Mouse (Mus musculus): ENCODE results near the gene Dock4. TPM values are rescaled to one million over a fixed set of nuclear protein-coding genes. Genes with fewer than 3 reads are reported as not detected.

The Dock4 gene
- polyA plus RNA-seq, 1 experiment from 2014 or later: 34.3 TPM

DNA sequence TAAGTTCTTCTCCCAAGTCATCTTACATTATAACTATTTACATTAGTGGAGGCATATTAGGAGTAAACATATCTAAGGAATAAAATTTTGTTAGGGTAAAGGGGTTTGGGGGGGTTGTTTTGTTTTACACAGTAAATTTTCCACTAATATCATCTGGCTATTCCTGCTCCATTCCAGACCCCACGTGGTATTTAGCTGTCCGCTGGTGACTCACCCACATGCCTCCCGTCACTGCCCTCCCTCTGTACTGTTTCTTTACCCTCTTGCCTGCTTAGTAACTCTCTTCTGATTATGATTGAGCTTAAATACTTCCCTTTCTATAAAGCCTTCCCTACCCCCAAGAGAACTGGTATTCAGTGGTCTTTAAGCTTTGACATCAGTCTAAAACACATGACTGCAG, 266.5 kb downstream of the Dock4 start:
- Histone ChIP-seq H3K36me3 (ENCODE audit: control insufficient read depth, insufficient read depth, low read length) (peaks cover 7% of the 10 kb centered on the region), H3K4me1 (ENCODE audit: control insufficient read depth, insufficient read depth, low read length) (no peaks in the 10 kb centered on the region), H3K9ac (replicated peaks; ENCODE audit: low read length) (no peak overlapping the region), H3K4me2 (ENCODE audit: low read length) (no peak overlapping the region), H3K27ac (replicated peaks; ENCODE audit: low read depth, low read length) (no peak overlapping the region), H3K9me3 (ENCODE audit: control insufficient read depth, low read length) (no peaks in the 10 kb centered on the region), H3K4me3 (replicated peaks; ENCODE audit: low read depth, low read length) (no peak overlapping the region), H3K27me3 (ENCODE audit: control insufficient read depth, insufficient read depth, low read length) (no peaks in the 10 kb centered on the region)
- ATAC-seq (ENCODE audit: low FRiP score, low TSS enrichment): no peak
- WGBS: 82% methylated on average over 3 of the region's 3 CpGs
- DNase-seq: no peak

DNA sequence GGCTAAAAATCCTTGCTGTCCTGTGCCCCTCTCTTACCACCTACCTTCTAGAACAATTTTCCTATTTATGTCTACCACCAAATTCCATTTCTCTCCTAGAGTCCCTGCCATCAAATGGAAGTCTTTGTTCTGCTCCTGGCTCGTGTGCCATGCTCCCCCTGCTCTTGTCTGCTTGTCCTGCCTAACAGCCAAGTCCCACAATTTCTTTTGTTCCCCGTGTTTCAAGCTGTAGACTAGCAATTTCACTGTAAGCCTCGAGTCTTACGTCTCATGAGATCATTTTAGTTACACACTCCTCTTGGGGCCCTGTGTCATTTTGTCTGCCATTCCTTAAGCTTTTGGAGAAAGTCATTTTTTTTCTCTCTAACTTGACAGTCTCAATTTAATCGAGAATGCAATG, 268.5 kb downstream of the Dock4 start:
- H3K4me3 ChIP-seq (replicated peaks; ENCODE audit: low read depth, low read length): no peak overlapping the region
- WGBS: 38% methylated on average over 5 of the region's 5 CpGs
- no peak overlapping the region for H3K9ac ChIP-seq (replicated peaks; ENCODE audit: low read length)
- peaks cover 7% of the 10 kb centered on the region for H3K36me3 ChIP-seq (ENCODE audit: control insufficient read depth, insufficient read depth, low read length)
- no peak overlapping the region for H3K4me2 ChIP-seq (ENCODE audit: low read length)
- no peaks in the 10 kb centered on the region for H3K9me3 ChIP-seq (ENCODE audit: control insufficient read depth, low read length)
- ATAC-seq (ENCODE audit: low FRiP score, low TSS enrichment) (no peak), DNase-seq (no peak)
- H3K27me3 ChIP-seq (ENCODE audit: control insufficient read depth, insufficient read depth, low read length): no peaks in the 10 kb centered on the region
- H3K4me1 ChIP-seq (ENCODE audit: control insufficient read depth, insufficient read depth, low read length): no peaks in the 10 kb centered on the region
- no peak overlapping the region for H3K27ac ChIP-seq (replicated peaks; ENCODE audit: low read depth, low read length)

DNA sequence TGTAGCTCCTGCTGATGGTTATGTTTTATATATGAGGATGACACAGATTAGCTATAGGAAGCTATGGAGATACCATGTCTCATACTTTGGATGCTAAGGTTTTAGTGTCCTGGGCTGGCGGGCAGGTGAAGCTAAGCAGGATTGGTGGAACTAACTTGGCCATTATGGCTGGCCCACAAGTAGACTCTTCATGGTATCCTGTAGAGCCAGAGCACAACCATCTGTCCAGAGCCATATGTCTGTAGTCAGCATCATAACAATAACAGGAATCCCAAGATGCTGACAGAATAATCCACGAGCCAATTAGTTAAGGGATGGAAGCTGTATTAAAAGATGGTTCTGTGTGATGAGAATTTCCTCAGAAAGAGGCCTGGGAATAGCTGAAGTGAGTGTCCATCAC, 269.4 kb downstream of the Dock4 start:
- H3K4me1 ChIP-seq (ENCODE audit: control insufficient read depth, insufficient read depth, low read length): no peaks in the 10 kb centered on the region
- ATAC-seq (ENCODE audit: low FRiP score, low TSS enrichment) (no peak), DNase-seq (no peak)
- 92% methylated on average over 2 of the region's 2 CpGs for WGBS
- H3K36me3 ChIP-seq (ENCODE audit: control insufficient read depth, insufficient read depth, low read length): peaks cover 7% of the 10 kb centered on the region
- no peak overlapping the region for H3K4me2 ChIP-seq (ENCODE audit: low read length)
- H3K27ac ChIP-seq (replicated peaks; ENCODE audit: low read depth, low read length): no peak overlapping the region
- H3K27me3 ChIP-seq (ENCODE audit: control insufficient read depth, insufficient read depth, low read length): no peaks in the 10 kb centered on the region
- H3K4me3 ChIP-seq (replicated peaks; ENCODE audit: low read depth, low read length): no peak overlapping the region
- peaks cover 4% of the 10 kb centered on the region; the same call in 1 of the 2 replicates for H3K9me3 ChIP-seq (ENCODE audit: control insufficient read depth, low read length)
- no peak overlapping the region for H3K9ac ChIP-seq (replicated peaks; ENCODE audit: low read length)

DNA sequence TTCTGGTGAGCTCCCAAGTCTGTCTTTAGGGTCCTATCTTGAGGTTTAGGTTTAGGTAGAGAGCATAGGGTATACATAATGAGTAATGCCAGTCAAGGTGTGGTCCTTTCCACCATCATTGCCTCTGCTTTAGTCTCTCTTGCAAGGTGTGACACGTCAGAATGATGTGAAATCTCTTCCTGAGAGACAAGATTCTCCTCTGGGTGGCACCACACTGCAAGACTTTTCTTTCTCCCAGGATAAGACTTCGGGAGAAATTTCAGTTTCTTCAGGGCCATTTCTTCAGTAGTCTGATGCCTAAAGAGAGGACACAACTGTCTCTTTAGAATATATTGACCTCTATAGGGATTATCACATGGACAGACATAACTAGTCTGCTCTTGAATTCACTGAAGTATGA, 282.6 kb downstream of the Dock4 start:
- H3K27me3 ChIP-seq (ENCODE audit: control insufficient read depth, insufficient read depth, low read length): no peaks in the 10 kb centered on the region
- H3K27ac ChIP-seq (replicated peaks; ENCODE audit: low read depth, low read length): no peak overlapping the region
- ATAC-seq (ENCODE audit: low FRiP score, low TSS enrichment) (no peak), DNase-seq (no peak)
- WGBS: 83% methylated on average over 2 of the region's 2 CpGs
- H3K9me3 ChIP-seq (ENCODE audit: control insufficient read depth, low read length): no peaks in the 10 kb centered on the region
- H3K36me3 ChIP-seq (ENCODE audit: control insufficient read depth, insufficient read depth, low read length): peaks cover 13% of the 10 kb centered on the region
- H3K4me1 ChIP-seq (ENCODE audit: control insufficient read depth, insufficient read depth, low read length): no peaks in the 10 kb centered on the region
- no peak overlapping the region for H3K4me3 ChIP-seq (replicated peaks; ENCODE audit: low read depth, low read length)
- no peak overlapping the region for H3K4me2 ChIP-seq (ENCODE audit: low read length)
- H3K9ac ChIP-seq (replicated peaks; ENCODE audit: low read length): no peak overlapping the region

DNA sequence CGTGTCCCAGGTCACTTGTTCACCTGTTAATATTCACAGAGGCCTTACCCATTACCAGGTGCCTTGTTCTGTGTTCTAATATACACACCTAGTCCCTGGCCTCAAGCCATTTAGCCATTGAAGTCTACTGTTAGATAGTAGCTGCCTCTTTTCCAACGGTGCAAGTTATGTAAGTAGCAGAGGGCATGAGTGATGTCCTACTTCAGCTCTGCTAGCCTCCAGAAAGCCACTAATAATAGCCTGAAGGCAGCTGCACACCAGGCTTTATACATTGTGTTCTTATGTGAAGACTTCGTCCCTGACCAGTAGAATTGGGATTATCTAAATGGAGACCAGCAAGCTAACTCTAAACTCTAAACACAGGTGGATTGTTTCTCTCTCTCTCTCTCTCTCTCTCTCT, 285.0 kb downstream of the Dock4 start:
- H3K9me3 ChIP-seq (ENCODE audit: control insufficient read depth, low read length): no peaks in the 10 kb centered on the region
- ATAC-seq (ENCODE audit: low FRiP score, low TSS enrichment) (no peak), DNase-seq (no peak)
- H3K27me3 ChIP-seq (ENCODE audit: control insufficient read depth, insufficient read depth, low read length): no peaks in the 10 kb centered on the region
- no peak overlapping the region for H3K4me2 ChIP-seq (ENCODE audit: low read length)
- H3K9ac ChIP-seq (replicated peaks; ENCODE audit: low read length): no peak overlapping the region
- H3K4me1 ChIP-seq (ENCODE audit: control insufficient read depth, insufficient read depth, low read length): no peaks in the 10 kb centered on the region
- peaks cover 15% of the 10 kb centered on the region for H3K36me3 ChIP-seq (ENCODE audit: control insufficient read depth, insufficient read depth, low read length)
- H3K27ac ChIP-seq (replicated peaks; ENCODE audit: low read depth, low read length): no peak overlapping the region
- 84% methylated on average over 3 of the region's 3 CpGs for WGBS
- no peak overlapping the region for H3K4me3 ChIP-seq (replicated peaks; ENCODE audit: low read depth, low read length)

DNA sequence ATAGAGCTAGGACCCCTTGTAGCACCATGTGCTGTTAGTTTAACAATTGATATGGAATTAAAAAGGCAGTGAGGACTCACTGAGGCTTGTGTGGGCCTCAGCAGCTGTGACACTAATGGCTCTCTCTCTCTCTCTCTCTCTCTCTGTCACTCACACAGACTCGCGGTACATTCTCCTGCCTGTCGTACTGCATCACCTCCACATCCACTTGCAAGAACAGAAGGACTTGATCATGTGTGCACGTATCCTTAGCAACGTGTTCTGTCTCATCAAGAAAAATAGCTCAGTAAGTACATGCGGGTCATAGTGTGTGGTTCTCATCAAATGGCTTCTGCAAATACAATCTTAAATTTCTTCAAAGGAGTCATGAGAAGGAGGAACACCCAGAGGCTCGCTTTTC, 299.7 kb downstream of the Dock4 start:
- H3K4me3 ChIP-seq (replicated peaks; ENCODE audit: low read depth, low read length): no peak overlapping the region
- no peaks in the 10 kb centered on the region for H3K27me3 ChIP-seq (ENCODE audit: control insufficient read depth, insufficient read depth, low read length)
- DNase-seq (no peak), ATAC-seq (ENCODE audit: low FRiP score, low TSS enrichment) (no peak)
- H3K4me2 ChIP-seq (ENCODE audit: low read length): no peak overlapping the region
- H3K9ac ChIP-seq (replicated peaks; ENCODE audit: low read length): no peak overlapping the region
- no peaks in the 10 kb centered on the region for H3K4me1 ChIP-seq (ENCODE audit: control insufficient read depth, insufficient read depth, low read length)
- H3K27ac ChIP-seq (replicated peaks; ENCODE audit: low read depth, low read length): no peak overlapping the region
- H3K36me3 ChIP-seq (ENCODE audit: control insufficient read depth, insufficient read depth, low read length): peaks cover 16% of the 10 kb centered on the region; the same call in 1 of the 2 replicates
- H3K9me3 ChIP-seq (ENCODE audit: control insufficient read depth, low read length): no peaks in the 10 kb centered on the region
- WGBS: 76% methylated on average over 7 of the region's 7 CpGs

DNA sequence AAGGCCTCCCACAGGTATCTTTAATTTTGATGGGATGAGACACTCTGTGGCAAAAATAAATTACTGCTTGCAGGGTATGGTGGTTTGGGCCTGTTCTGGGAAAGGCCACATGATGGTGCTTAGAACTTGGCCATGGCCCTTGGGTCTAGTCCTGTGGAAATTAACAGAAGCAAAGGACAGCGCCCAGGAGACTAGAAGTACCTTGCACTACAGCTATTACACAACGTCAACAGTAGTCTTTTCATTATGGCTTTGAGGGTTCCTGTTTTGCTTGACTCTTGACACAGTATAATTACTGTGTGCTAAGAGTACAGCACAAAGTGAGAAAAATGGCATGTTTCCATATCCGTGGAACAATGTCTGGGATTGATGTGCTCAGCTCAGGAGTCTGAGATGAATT, 300.3 kb downstream of the Dock4 start:
- H3K4me3 ChIP-seq (replicated peaks; ENCODE audit: low read depth, low read length): no peak overlapping the region
- ATAC-seq (ENCODE audit: low FRiP score, low TSS enrichment) (no peak), DNase-seq (no peak)
- no peak overlapping the region for H3K9ac ChIP-seq (replicated peaks; ENCODE audit: low read length)
- no peaks in the 10 kb centered on the region for H3K4me1 ChIP-seq (ENCODE audit: control insufficient read depth, insufficient read depth, low read length)
- H3K36me3 ChIP-seq (ENCODE audit: control insufficient read depth, insufficient read depth, low read length): peaks cover 19% of the 10 kb centered on the region; the same call in 1 of the 2 replicates
- no peaks in the 10 kb centered on the region for H3K9me3 ChIP-seq (ENCODE audit: control insufficient read depth, low read length)
- H3K4me2 ChIP-seq (ENCODE audit: low read length): no peak overlapping the region
- no peaks in the 10 kb centered on the region for H3K27me3 ChIP-seq (ENCODE audit: control insufficient read depth, insufficient read depth, low read length)
- 89% methylated on average over 3 of the region's 3 CpGs for WGBS
- H3K27ac ChIP-seq (replicated peaks; ENCODE audit: low read depth, low read length): no peak overlapping the region

DNA sequence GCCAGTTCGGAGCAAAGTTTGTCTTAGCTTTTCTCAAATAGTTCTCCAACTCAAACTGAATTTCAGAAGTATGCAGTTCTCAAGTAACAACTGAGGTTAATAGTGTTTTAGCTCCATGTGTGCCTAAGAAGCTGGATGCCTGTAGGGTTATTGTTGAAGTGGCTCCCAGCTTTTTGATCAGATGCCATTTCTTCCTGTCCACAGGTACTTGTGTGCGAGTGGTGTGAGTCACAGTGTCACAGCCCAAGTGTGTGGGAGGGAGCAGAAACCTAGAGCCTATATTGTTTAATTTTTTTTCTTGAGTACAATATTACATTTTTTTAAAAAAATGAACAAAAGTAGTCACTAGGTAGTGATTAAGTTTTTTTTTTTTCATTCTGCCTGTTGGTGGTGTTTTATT, 313.5 kb downstream of the Dock4 start:
- Histone ChIP-seq H3K27me3 (ENCODE audit: control insufficient read depth, insufficient read depth, low read length) (no peaks in the 10 kb centered on the region), H3K4me3 (replicated peaks; ENCODE audit: low read depth, low read length) (no peak overlapping the region), H3K36me3 (ENCODE audit: control insufficient read depth, insufficient read depth, low read length) (0 out of 2 replicates have a peak, but pooled peaks cover 4% of the 10 kb centered on the region), H3K9ac (replicated peaks; ENCODE audit: low read length) (no peak overlapping the region), H3K4me1 (ENCODE audit: control insufficient read depth, insufficient read depth, low read length) (no peaks in the 10 kb centered on the region), H3K9me3 (ENCODE audit: control insufficient read depth, low read length) (no peaks in the 10 kb centered on the region), H3K4me2 (ENCODE audit: low read length) (no peak overlapping the region), H3K27ac (replicated peaks; ENCODE audit: low read depth, low read length) (no peak overlapping the region)
- DNase-seq (no peak), ATAC-seq (ENCODE audit: low FRiP score, low TSS enrichment) (no peak)
- WGBS: 93% methylated on average over 2 of the region's 2 CpGs

DNA sequence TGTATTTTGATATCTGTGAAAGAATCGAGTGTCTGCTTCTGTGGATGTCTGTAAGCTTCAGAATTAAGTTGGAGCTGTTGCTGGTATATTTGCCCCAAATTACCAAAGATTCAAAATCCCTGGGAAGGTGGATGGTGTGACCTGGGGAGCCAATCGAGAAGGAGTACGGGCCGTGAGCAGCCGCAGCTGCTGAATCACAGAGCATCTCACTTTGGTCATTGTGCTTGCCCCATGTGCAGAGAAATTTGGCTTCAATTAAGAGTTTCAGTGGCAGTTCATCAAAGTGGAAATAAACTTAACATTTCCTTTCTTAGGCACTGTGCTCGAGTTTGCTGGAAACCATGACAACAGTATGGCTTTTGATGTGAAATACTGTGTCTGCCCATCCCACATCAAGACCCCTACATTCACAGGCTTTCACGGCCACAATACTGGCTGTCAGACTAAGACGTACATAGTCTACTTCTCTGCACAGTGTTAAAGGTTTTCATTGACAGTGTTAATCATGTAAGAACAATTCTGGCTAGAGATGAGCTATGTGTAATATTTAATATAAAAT, 321.6 kb downstream of the Dock4 start:
- Histone ChIP-seq H3K9ac (replicated peaks; ENCODE audit: low read length) (no peak overlapping the region), H3K27ac (replicated peaks; ENCODE audit: low read depth, low read length) (no peak overlapping the region), H3K36me3 (ENCODE audit: control insufficient read depth, insufficient read depth, low read length) (peaks cover 8% of the 10 kb centered on the region; the same call in 1 of the 2 replicates), H3K9me3 (ENCODE audit: control insufficient read depth, low read length) (no peaks in the 10 kb centered on the region), H3K4me1 (ENCODE audit: control insufficient read depth, insufficient read depth, low read length) (no peaks in the 10 kb centered on the region), H3K27me3 (ENCODE audit: control insufficient read depth, insufficient read depth, low read length) (no peaks in the 10 kb centered on the region), H3K4me2 (ENCODE audit: low read length) (no peak overlapping the region), H3K4me3 (replicated peaks; ENCODE audit: low read depth, low read length) (no peak overlapping the region)
- DNase-seq (no peak), ATAC-seq (ENCODE audit: low FRiP score, low TSS enrichment) (no peak)
- 64% methylated on average over 8 of the region's 8 CpGs for WGBS

Data from midbrain, embryonic 14.5 days (tissue).